Mouse (Mus musculus) lung, adult 2 months (tissue): ENCODE data around the gene Trmt112.

Source experiments
- CTCF ChIP-seq: fragments of 200-500 bp; IDR thresholded peaks from 2 replicates; pipeline ENCODE4 v1.5.1; 2011; ENCODE audit warnings: mild to moderate bottlenecking, low read length, control low read depth; ENCODE audit not compliant: insufficient read depth
- POLR2A ChIP-seq: fragments of 200-500 bp; IDR thresholded peaks from 2 replicates; pipeline ENCODE4 v1.6.1; 2011; ENCODE audit warnings: low read depth, mild to moderate bottlenecking, control low read depth, low read length, borderline replicate concordance; ENCODE audit errors: extremely low read depth

- no peak for TF ChIP-seq POLR2A
- no peak for TF ChIP-seq CTCF
These were observed 16.3 kb downstream of the Trmt112 start for GRCm38 (mm10) chr19:6925611-6926329.
